ENCODE assay signal across 9 mouse cellular contexts in genomic region chr5:100845485-100845847, GRCm38 (mm10). TPM values are rescaled to one million over a fixed set of nuclear protein-coding genes. Genes with fewer than 3 reads are reported as not detected.
DNase-seq lines count a peak whose midpoint lies in the region; ATAC-seq lines count a peak whose summit lies in the region.
"Had no signal": no experiment of that assay in that cellular context is flagged by ENCODE, and none has a peak within 500 bp of the region (broad histone marks: within the 10 kb centered on the region; RNA-seq: fewer than 3 reads in every experiment).

Gpat3 (plus strand) TSS chr5:100845713.

- under 1% methylated on average over 16 of the region's 16 CpGs for WGBS in forebrain, embryonic 13.5 days
- under 1% methylated on average over 16 of the region's 16 CpGs for WGBS in hindbrain, embryonic 10.5 days
- WGBS in midbrain, embryonic 13.5 days, result under 1% methylated on average over 16 of the region's 16 CpGs

- H3K9me3 ChIP-seq in forebrain, embryonic 13.5 days (replicated peaks), result no peaks in the 10 kb centered on the region; the same call in 1 of the 2 replicates
- 0 out of 2 replicates have a peak, but pooled peaks cover 4% of the 10 kb centered on the region for H3K9me3 ChIP-seq in hindbrain, embryonic 10.5 days
- peaks cover 10% of the 10 kb centered on the region for H3K9me3 ChIP-seq in midbrain, embryonic 13.5 days

- no peak within 1 kb of the TSS for H3K27ac ChIP-seq in forebrain, embryonic 13.5 days
- peak within 1 kb of the TSS; percentile 70 for H3K27ac ChIP-seq in hindbrain, embryonic 10.5 days
- no peak within 1 kb of the TSS for H3K27ac ChIP-seq in midbrain, embryonic 13.5 days

- H3K36me3 ChIP-seq in forebrain, embryonic 13.5 days (ENCODE audit: poor library complexity, severe bottlenecking), result no peaks in the 10 kb centered on the region
- no peaks in the 10 kb centered on the region for H3K36me3 ChIP-seq in hindbrain, embryonic 10.5 days
- H3K36me3 ChIP-seq in midbrain, embryonic 13.5 days, result no peaks in the 10 kb centered on the region
- H3K36me3 ChIP-seq: G1E had no signal

- peaks cover 52% of the 10 kb centered on the region for H3K27me3 ChIP-seq in forebrain, embryonic 13.5 days
- H3K27me3 ChIP-seq in hindbrain, embryonic 10.5 days (ENCODE audit: insufficient read depth, poor library complexity, severe bottlenecking), result peaks cover 62% of the 10 kb centered on the region
- H3K27me3 ChIP-seq in midbrain, embryonic 13.5 days, result peaks cover 52% of the 10 kb centered on the region

- peak within 1 kb of the TSS; percentile 54 for H3K4me3 ChIP-seq in forebrain, embryonic 13.5 days
- H3K4me3 ChIP-seq in hindbrain, embryonic 10.5 days, result peak within 1 kb of the TSS; percentile 74
- H3K4me3 ChIP-seq in midbrain, embryonic 13.5 days (replicated peaks), result peak within 1 kb of the TSS; percentile 56

- peaks cover 17% of the 10 kb centered on the region for H3K4me1 ChIP-seq in forebrain, embryonic 13.5 days
- H3K4me1 ChIP-seq in hindbrain, embryonic 10.5 days (replicated peaks), result peaks cover 22% of the 10 kb centered on the region
- H3K4me1 ChIP-seq in midbrain, embryonic 13.5 days (replicated peaks), result peaks cover 20% of the 10 kb centered on the region

- peak; percentile 51; the same call in 1 of the 2 replicates for ATAC-seq in forebrain, embryonic 13.5 days
- ATAC-seq in midbrain, embryonic 13.5 days, result 0 out of 2 replicates have a peak, but pooled peaks have one; percentile 27

- peak within 1 kb of the TSS; percentile 66 for H3K9ac ChIP-seq in forebrain, embryonic 13.5 days
- H3K9ac ChIP-seq in midbrain, embryonic 13.5 days (replicated peaks), result peak within 1 kb of the TSS; percentile 62

- peak; percentile 10 to 41 for DNase-seq in frontal cortex, adult 2 months (ENCODE audit: extremely low spot score in 1 of 2, low spot score in 1 of 2)
- DNase-seq in frontal cortex, postnatal 25 days (ENCODE audit: low spot score in 2 of 2), result no peak
- DNase-seq in adrenal gland, postnatal 10 days, result peak; percentile 57
- peak; percentile 57 for DNase-seq in hindbrain, embryonic 10.5 days (ENCODE audit: low spot score)
- DNase-seq in left cerebral cortex, adult 8-10 months (ENCODE audit: low spot score in 2 of 2), result peak; percentile 23 to 24
- peak; percentile 37 for DNase-seq in urinary bladder, postnatal 14 days (ENCODE audit: low spot score)

- peak within 1 kb of the TSS; percentile 95 for H3K4me2 ChIP-seq in forebrain, embryonic 13.5 days
- peak within 1 kb of the TSS; percentile 98 for H3K4me2 ChIP-seq in midbrain, embryonic 13.5 days (replicated peaks)

RNA-seq across cellular contexts. Expression of gene Gpat3, which starts in this region (rescaled TPM):
- 1.4 and 1.8 TPM in 2 replicates for polyA plus RNA-seq in frontal cortex, adult 2 months (2012; rRNA removed)
- 10 to 100 TPM; 10.0 to 10.2 TPM for total RNA-seq in adrenal gland, postnatal 10 days (2021)
- 0.30 and 0.81 TPM in 2 replicates for polyA plus RNA-seq in forebrain, embryonic 13.5 days (2015; fragmentation: Nextera tagmentation; extraction: Ambion mirVana)
- polyA plus RNA-seq in hindbrain, embryonic 10.5 days (2016; fragmentation: Nextera tagmentation; extraction: Ambion mirVana), result 0.50 and 0.96 TPM in 2 replicates
- 1 to 10 TPM; 5.2 to 7.0 (median 5.8) TPM for total RNA-seq in left cerebral cortex, adult 8-10 months (2022)
- 0.15 and 0.19 TPM in 2 replicates for polyA plus RNA-seq in midbrain, embryonic 13.5 days (2015; fragmentation: Nextera tagmentation; extraction: Ambion mirVana)
- polyA plus RNA-seq: G1E had no signal

Comparison
In these comparisons a context has a peak if more than half of its experiments do, and no peak if none do; other contexts are left out.
1. DNase-seq: peak in frontal cortex, adult 2 months (2 of 2), adrenal gland, postnatal 10 days (single experiment), left cerebral cortex, adult 8-10 months (2 of 2) and urinary bladder, postnatal 14 days (single experiment); none in frontal cortex, postnatal 25 days (0 of 2).
2. Peak in ATAC-seq, H3K4me3 ChIP-seq, H3K9ac ChIP-seq and H3K4me2 ChIP-seq in forebrain, embryonic 13.5 days; RNA of the gene not detected or under 1 TPM.
3. Peak in DNase-seq, H3K4me3 ChIP-seq and H3K27ac ChIP-seq in hindbrain, embryonic 10.5 days; RNA of the gene not detected or under 1 TPM.
4. Peak in ATAC-seq, H3K4me3 ChIP-seq, H3K9ac ChIP-seq and H3K4me2 ChIP-seq in midbrain, embryonic 13.5 days; RNA of the gene not detected or under 1 TPM.
5. Peak in every context shown above with its lines, with median percentiles within 50 percentile points of each other: H3K4me3 ChIP-seq.